Mouse (Mus musculus) forebrain, embryonic 13.5 days (tissue): ENCODE measurements at regions not wholly inside any gene's neighbourhood (a gene's known extent, or its start where the extent isn't known, plus 50 kb on each side); places are given as distances from the start of the nearest gene placed in this dataset. TPM values are rescaled to one million over a fixed set of nuclear protein-coding genes. Genes with fewer than 3 reads are reported as not detected.
"Not testable (repeated sequence)": the region's sequence is repeated elsewhere in the genome, so short reads cannot be mapped to it uniquely, and the experiment has no call there.

Experiments
- ATAC-seq: fragments of 200-750 bp; cut with Nextera tagmentation; 2 replicates; pipeline ENCODE4 v1.8.0; 2017
- H3K27ac ChIP-seq: fragments of 300-500 bp; sonication (generic); 2 replicates; pipeline ENCODE4 v1.5.1; 2015; ENCODE audit warnings: inconsistent platforms, mild to moderate bottlenecking, moderate library complexity
- H3K27me3 ChIP-seq: fragments of 300-500 bp; sonication (generic); 2 replicates; pipeline ENCODE4 v1.6.1; 2015; ENCODE audit warnings: mild to moderate bottlenecking, inconsistent platforms
- H3K36me3 ChIP-seq: fragments of 300-500 bp; sonication (generic); 2 replicates; pipeline ENCODE4 v1.6.1; 2015; ENCODE audit warnings: mild to moderate bottlenecking, inconsistent platforms; ENCODE audit not compliant: poor library complexity, severe bottlenecking
- H3K4me1 ChIP-seq: fragments of 300-500 bp; sonication (generic); 2 replicates; pipeline ENCODE4 v1.6.1; 2015; ENCODE audit warnings: inconsistent platforms
- H3K4me2 ChIP-seq: fragments of 300-500 bp; sonication (generic); 2 replicates; pipeline ENCODE4 v1.6.1; 2015; ENCODE audit warnings: inconsistent platforms, mild to moderate bottlenecking, moderate library complexity
- H3K4me3 ChIP-seq: fragments of 300-500 bp; sonication (generic); 2 replicates; pipeline ENCODE4 v1.5.1; 2015; ENCODE audit warnings: mild to moderate bottlenecking, inconsistent platforms
- H3K9ac ChIP-seq: fragments of 300-500 bp; sonication (generic); 2 replicates; pipeline ENCODE4 v1.6.1; 2015; ENCODE audit warnings: mild to moderate bottlenecking, inconsistent platforms
- H3K9me3 ChIP-seq: fragments of 300-500 bp; sonication (generic); replicated peaks from 2 replicates; pipeline ENCODE4 v1.6.1; 2016; ENCODE audit warnings: inconsistent platforms
- WGBS: fragments of 180-500 bp; shearing (Covaris S2); methylation state at CpG from one replicate; pipeline ENCODE4 v1.1.7; 2015; 5-methylcytosine and 5-hydroxymethylcytosine counted together
- microRNA counts: library from miRNA; unstranded; fragments of <30 nt; microRNA quantifications from one replicate; lab custom pipeline; 2016
- microRNA-seq: library from miRNA; unstranded; fragments of <30 nt; microRNA quantifications from one replicate; pipeline ENCODE4, GENCODE M21; 2016

GRCm38 (mm10) chr9:115845091-115845490 lies 64.2 kb upstream of the Gadl1 start:
- Histone ChIP-seq H3K27me3 (no peaks in the 10 kb centered on the region), H3K4me2 (no peak overlapping the region), H3K4me1 (no peaks in the 10 kb centered on the region), H3K27ac (no peak overlapping the region), H3K9me3 (no peaks in the 10 kb centered on the region), H3K9ac (no peak overlapping the region), H3K4me3 (no peak overlapping the region), H3K36me3 (no peaks in the 10 kb centered on the region)
- WGBS = 66% methylated on average over 5 of the region's 5 CpGs
- no peak for ATAC-seq

DNA sequence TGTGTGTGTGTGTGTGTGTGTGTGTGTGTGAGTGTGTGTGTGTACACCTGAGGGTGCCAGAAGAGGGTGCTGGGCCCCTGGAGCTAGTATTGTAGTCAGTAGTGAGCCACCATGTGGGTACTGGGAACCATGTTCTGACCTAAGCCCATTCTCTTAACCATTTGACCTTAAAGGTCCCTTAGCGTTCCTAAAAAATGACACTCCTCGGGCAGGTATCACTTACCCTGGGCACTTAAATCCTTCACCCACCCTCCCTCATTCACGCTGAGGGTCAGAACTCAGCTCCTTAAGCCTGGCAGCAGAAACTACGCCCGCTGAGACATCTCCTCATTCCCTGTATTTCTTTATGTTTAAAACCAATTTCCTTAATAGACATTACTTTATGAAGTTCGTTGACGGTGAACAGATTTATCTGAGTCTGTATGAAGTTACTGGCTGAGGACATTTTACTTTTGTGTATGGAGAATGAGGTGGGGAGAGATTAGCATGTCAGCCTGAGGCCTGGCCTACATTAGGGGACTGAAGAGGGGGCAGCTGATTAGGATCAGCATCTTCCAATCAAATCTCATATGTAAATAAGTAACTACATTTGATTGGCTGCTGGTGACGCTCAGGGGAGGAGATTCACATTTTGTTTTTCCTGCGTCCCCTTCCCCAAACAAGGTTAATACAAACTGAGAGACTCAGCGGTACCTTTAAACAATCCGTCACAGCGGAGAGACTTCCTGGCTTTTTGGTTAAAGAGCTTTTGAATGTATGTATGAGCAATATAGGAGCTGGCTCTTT lies 61.8 kb upstream of the Gadl1 start:
- WGBS = 46% methylated on average over 12 of the region's 12 CpGs
- H3K27me3 ChIP-seq = no peaks in the 10 kb centered on the region
- H3K4me3 ChIP-seq = peak overlapping the region; percentile 27
- H3K9me3 ChIP-seq = no peaks in the 10 kb centered on the region
- peak overlapping the region; percentile 51 for H3K4me2 ChIP-seq
- H3K27ac ChIP-seq = no peak overlapping the region
- H3K36me3 ChIP-seq = no peaks in the 10 kb centered on the region
- no peak overlapping the region for H3K9ac ChIP-seq
- peak; percentile 94 for ATAC-seq
- H3K4me1 ChIP-seq = no peaks in the 10 kb centered on the region

DNA sequence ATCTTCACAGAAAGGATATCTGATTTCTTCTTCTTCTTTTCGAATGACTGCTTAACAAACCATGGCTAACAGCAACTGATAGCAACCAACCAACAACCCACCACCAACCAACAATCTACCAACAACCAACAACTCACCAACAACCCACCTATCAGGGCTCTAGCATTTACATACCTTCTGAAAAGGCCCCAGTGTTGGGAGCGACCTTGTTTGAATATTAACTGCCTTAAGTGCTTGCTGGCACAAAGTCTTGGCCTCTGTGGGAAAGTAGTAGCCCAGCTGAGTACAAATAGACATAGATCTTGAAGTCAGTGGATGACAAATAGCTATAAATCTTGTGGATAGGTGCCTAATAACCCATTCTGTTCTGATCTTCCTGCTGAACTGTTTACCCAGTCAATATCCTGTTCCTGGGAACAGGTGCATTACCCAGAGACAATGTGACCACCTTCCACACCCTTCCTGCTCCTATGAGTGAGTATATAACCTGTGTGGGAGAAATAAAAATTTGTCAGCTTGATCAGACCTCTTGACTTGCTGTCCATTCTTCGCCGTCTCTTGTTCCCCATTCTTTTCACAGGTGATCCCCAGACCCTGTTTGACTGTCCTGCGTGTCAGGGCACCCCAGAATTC lies 55.9 kb upstream of the Gadl1 start:
- not testable (repeated sequence) for ATAC-seq, H3K4me3 ChIP-seq, H3K36me3 ChIP-seq, H3K27ac ChIP-seq, H3K9me3 ChIP-seq, H3K27me3 ChIP-seq, H3K4me1 ChIP-seq, H3K9ac ChIP-seq, H3K4me2 ChIP-seq
- 84% methylated on average over 5 of the region's 5 CpGs for WGBS

DNA sequence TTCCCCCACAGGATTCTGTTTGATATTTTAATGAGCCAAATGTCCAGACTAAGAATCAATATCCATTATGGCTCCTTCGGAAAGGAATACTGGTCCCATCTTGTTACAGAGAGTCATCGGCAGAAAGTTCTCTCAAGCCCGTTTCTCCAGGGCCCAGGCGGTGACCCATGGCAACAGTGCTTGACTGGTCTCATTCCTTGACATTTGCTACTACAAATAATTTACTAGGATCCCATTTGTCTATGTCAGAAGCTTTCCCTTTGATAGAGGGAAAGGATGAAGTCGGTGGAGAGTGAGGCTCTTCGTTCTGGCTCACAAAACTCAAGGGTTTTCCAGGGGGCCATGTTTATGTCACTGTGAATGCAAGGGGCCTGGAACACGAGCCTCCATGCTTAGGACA lies 52.0 kb upstream of the Gadl1 start:
- WGBS = 86% methylated on average over 7 of the region's 7 CpGs
- no peak for ATAC-seq

GRCm38 (mm10) chr9:115858848-115859247 lies 50.4 kb upstream of the Gadl1 start:
- 90% methylated on average over 3 of the region's 3 CpGs for WGBS
- Histone ChIP-seq H3K27me3 (no peaks in the 10 kb centered on the region), H3K9me3 (no peaks in the 10 kb centered on the region), H3K9ac (no peak overlapping the region), H3K4me2 (no peak overlapping the region), H3K27ac (no peak overlapping the region), H3K36me3 (no peaks in the 10 kb centered on the region), H3K4me3 (no peak overlapping the region), H3K4me1 (no peaks in the 10 kb centered on the region)
- ATAC-seq = no peak

More for the DNA sequence above, 52.0 kb upstream of the Gadl1 start:
- Histone ChIP-seq H3K27me3 (no peaks in the 10 kb centered on the region), H3K36me3 (no peaks in the 10 kb centered on the region), H3K9me3 (no peaks in the 10 kb centered on the region), H3K4me1 (no peaks in the 10 kb centered on the region), H3K4me2 (no peak overlapping the region), H3K27ac (no peak overlapping the region), H3K4me3 (no peak overlapping the region), H3K9ac (no peak overlapping the region)

MicroRNA genes in the stretch of these regions (microRNA counts, 519-probe panel; counts per million panel counts)
- 177 counts per million, percentile 53 among the panel's probes with 10 or more counts for microRNA mmu-miR-467h+mmu-miR-669d+mmu-miR-669l (lab: Ali Mortazavi, UCI)

Small RNA genes lying in the stretch of these regions (microRNA-seq; reads per million reads assigned to microRNA genes)
- gene Gm22243 (not detected), gene Gm25510 (not detected), gene Gm26303 (not detected), gene Mir467h (not detected)
